Comparison of ENCODE assay signal across 28 mouse cellular contexts in the genomic region with DNA sequence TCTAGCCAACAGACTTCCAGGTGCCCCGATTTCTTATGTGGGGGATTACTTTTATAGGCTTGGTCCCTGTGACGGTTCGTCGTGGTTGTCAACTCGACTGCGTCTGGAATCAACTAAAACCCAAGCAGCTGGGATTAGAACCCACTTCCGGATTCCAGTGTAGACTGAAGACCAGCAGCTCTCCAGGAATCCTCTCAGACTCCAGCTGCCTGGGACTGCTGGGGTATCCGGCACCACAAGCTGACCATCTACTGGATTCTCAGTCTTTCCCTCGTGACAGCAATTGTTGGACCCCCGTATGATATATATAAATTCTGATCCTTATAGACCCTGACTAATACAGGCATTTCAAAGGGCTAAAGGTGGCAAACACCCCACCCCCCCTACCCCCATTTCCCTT. TPM values are rescaled to one million over a fixed set of nuclear protein-coding genes. Genes with fewer than 3 reads are reported as not detected.
DNase-seq lines count a peak whose midpoint lies in the region; ATAC-seq and TF ChIP-seq lines count a peak whose summit lies in the region.
"Had no signal": no experiment of that assay in that cellular context is flagged by ENCODE, and none has a peak within 500 bp of the region (broad histone marks: within the 10 kb centered on the region; RNA-seq: fewer than 3 reads in every experiment).

No protein-coding gene starts in this region.

- no peak for ATAC-seq in limb, embryonic 11.5 days (ENCODE audit: insufficient number of reproducible peaks, low FRiP score, low TSS enrichment, low read depth)
- ATAC-seq: activated CD4-positive, CD25-positive, alpha-beta regulatory T cell, adult 4 months; forebrain, embryonic 13.5 days; forebrain, embryonic 15.5 days; forebrain, postnatal 0 days; Patski had no signal

- WGBS in limb, embryonic 11.5 days, result 52% methylated on average over 10 of the region's 10 CpGs

- no peak overlapping the region for H3ac ChIP-seq in C2C12 (ENCODE audit: control insufficient read depth, insufficient read length, low read depth)
- H3ac ChIP-seq in myocyte (ENCODE audit: control insufficient read depth, insufficient read length), result no peak overlapping the region

- H3K9ac ChIP-seq in limb, embryonic 11.5 days (ENCODE audit: low read length), result no peak overlapping the region
- H3K9ac ChIP-seq: embryonic facial prominence, embryonic 12.5 days; forebrain, embryonic 13.5 days; forebrain, embryonic 15.5 days; forebrain, postnatal 0 days had no signal

- TF ChIP-seq POLR2A in myocyte (IDR thresholded peaks at IDR 0.05; ENCODE audit: insufficient read length, low read depth), result no peak

- H3K4me2 ChIP-seq in limb, embryonic 11.5 days (ENCODE audit: low read depth, severe bottlenecking), result no peak overlapping the region
- peak overlapping the region; percentile 18 for H3K4me2 ChIP-seq in myocyte (ENCODE audit: low read depth)
- H3K4me2 ChIP-seq: embryonic facial prominence, embryonic 12.5 days; forebrain, embryonic 13.5 days; forebrain, embryonic 15.5 days had no signal

- H3K9me3 ChIP-seq in limb, embryonic 11.5 days (ENCODE audit: control insufficient read depth, low read length), result no peaks in the 10 kb centered on the region
- H3K9me3 ChIP-seq: embryonic facial prominence, embryonic 10.5 days; embryonic facial prominence, embryonic 12.5 days; forebrain, embryonic 13.5 days; forebrain, embryonic 15.5 days had no signal

- H3K36me3 ChIP-seq in C2C12 (ENCODE audit: control insufficient read depth, insufficient read depth), result no peaks in the 10 kb centered on the region
- H3K36me3 ChIP-seq in limb, embryonic 11.5 days (ENCODE audit: control insufficient read depth, insufficient read depth, low read length), result no peaks in the 10 kb centered on the region
- no peaks in the 10 kb centered on the region for H3K36me3 ChIP-seq in myocyte (ENCODE audit: control insufficient read depth, insufficient read depth)
- H3K36me3 ChIP-seq: embryonic facial prominence, embryonic 10.5 days; embryonic facial prominence, embryonic 12.5 days; forebrain, embryonic 15.5 days had no signal

- H3K27ac ChIP-seq in limb, embryonic 11.5 days (replicated peaks; ENCODE audit: low read depth, low read length), result no peak overlapping the region
- H3K27ac ChIP-seq: embryonic facial prominence, embryonic 10.5 days; embryonic facial prominence, embryonic 12.5 days; forebrain, embryonic 13.5 days had no signal

- intact Hi-C loops in left cerebral cortex, postnatal 4 days (cut with DNase I), result no loop called here

- H3K4me3 ChIP-seq in C2C12 (ENCODE audit: insufficient read depth, poor library complexity, severe bottlenecking) (no peak overlapping the region), myocyte (no peak overlapping the region)
- H3K4me3 ChIP-seq in limb, embryonic 11.5 days (ENCODE audit: low read depth, low read length), result no peak overlapping the region
- H3K4me3 ChIP-seq: embryonic facial prominence, embryonic 10.5 days; embryonic facial prominence, embryonic 12.5 days; forebrain, embryonic 13.5 days; forebrain, embryonic 15.5 days had no signal

- DNase-seq in heart, adult 11 months, result peak; percentile 74
- no peak for DNase-seq in heart, adult 8-10 months (ENCODE audit: low spot score)
- DNase-seq in limb, embryonic 11.5 days (ENCODE audit: low spot score), result peak; percentile 40
- no peak for DNase-seq in left cerebral cortex, postnatal 4 days
- no peak for DNase-seq in MN1 (ENCODE audit: low spot score)
- DNase-seq: adrenal gland, adult 8-10 months; adrenal gland, postnatal 14 days; adrenal gland, postnatal 36 days; B cell, adult 2 months; cerebellum, adult 11-12 months; cerebellum, adult 2 months; cerebellum, adult 9-10 months; cerebellum, postnatal 10 days; cerebellum, postnatal 25 days; forebrain, postnatal 0 days had no signal

- H3K79me3 ChIP-seq in C2C12 (ENCODE audit: low read depth), result no peaks in the 10 kb centered on the region

- TF ChIP-seq CTCF in C2C12 (IDR thresholded peaks at IDR 0.05; ENCODE audit: control insufficient read depth, insufficient read depth, insufficient read length), result no peak

- H3K79me2 ChIP-seq in C2C12 (ENCODE audit: control insufficient read depth, insufficient read depth) (no peaks in the 10 kb centered on the region), myocyte (ENCODE audit: control insufficient read depth, insufficient read depth) (no peaks in the 10 kb centered on the region)

- peaks cover 24% of the 10 kb centered on the region for H3K4me1 ChIP-seq in limb, embryonic 11.5 days (ENCODE audit: control insufficient read depth, insufficient read depth, low read length)

- H3K27me3 ChIP-seq in C2C12 (ENCODE audit: control insufficient read depth, insufficient read depth, insufficient read length), result no peaks in the 10 kb centered on the region
- no peaks in the 10 kb centered on the region for H3K27me3 ChIP-seq in limb, embryonic 11.5 days (ENCODE audit: control insufficient read depth, insufficient read depth, low read length)
- no peaks in the 10 kb centered on the region for H3K27me3 ChIP-seq in myocyte (ENCODE audit: control insufficient read depth, insufficient read depth, insufficient read length)
- H3K27me3 ChIP-seq: embryonic facial prominence, embryonic 12.5 days; forebrain, embryonic 15.5 days had no signal

TF ChIP-seq in C2C12, 6 proteins besides CTCF, POLR2A, EP300 and RAD21:
- TF ChIP-seq MYOD1 (IDR thresholded peaks at IDR 0.05; ENCODE audit: control insufficient read depth, insufficient read length, low read depth) (peak; percentile 19), FOSL1 (IDR thresholded peaks at IDR 0.05; ENCODE audit: insufficient read depth, low read length, poor library complexity, severe bottlenecking) (no peak), MAX (IDR thresholded peaks at IDR 0.05) (no peak)

TF ChIP-seq in myocyte, 11 proteins besides CTCF, POLR2A, EP300 and RAD21:
- TF ChIP-seq MYOD1 (IDR thresholded peaks at IDR 0.05; ENCODE audit: control insufficient read depth in 1 of 3, insufficient read length in 2 of 3, low read depth in 2 of 3) (peak in 2 of 3 experiments; percentile 12 to 25), MYOG (IDR thresholded peaks at IDR 0.05; ENCODE audit: control insufficient read depth in 1 of 3, insufficient read depth in 1 of 3, insufficient read length in 2 of 3, low read depth in 2 of 3) (peak in 1 of 3 experiments; percentile 63), E2F4 (IDR thresholded peaks at IDR 0.05; ENCODE audit: insufficient read depth) (no peak)

RNA-seq across cellular contexts. Expression of a gene that starts 16.7 kb away (rescaled TPM):
- not detected for total RNA-seq in heart, adult 8-10 months (2022)
- 0.50 TPM for polyA plus RNA-seq in C2C12 (2012; fragmentation: generic; extraction: Trizol)
- polyA plus RNA-seq in limb, embryonic 11.5 days (2014; fragmentation: Nextera tagmentation; extraction: Ambion mirVana), result 1.8 and 1.9 TPM in 2 replicates
- 0.29 TPM for polyA plus RNA-seq in myocyte (2012; fragmentation: generic; extraction: Trizol)
- total RNA-seq in left cerebral cortex, postnatal 4 days (2021), result 1 to 10 TPM; 1.6 to 2.2 TPM
- total RNA-seq: adrenal gland, adult 18-20 months had no signal

RNA-seq across cellular contexts. Expression of a gene that starts 48.4 kb away (rescaled TPM):
- not detected for total RNA-seq in heart, adult 8-10 months (2022)
- polyA plus RNA-seq in C2C12 (2012; fragmentation: generic; extraction: Trizol) (not detected), myocyte (2012; fragmentation: generic; extraction: Trizol) (not detected)
- polyA plus RNA-seq in limb, embryonic 11.5 days (2014; fragmentation: Nextera tagmentation; extraction: Ambion mirVana), result 0.16 TPM in 1 of 2 replicates, not detected in the other
- under 1 TPM in 1 of 2 experiments, not detected in 1; 0.44 TPM for total RNA-seq in left cerebral cortex, postnatal 4 days (2021)
- total RNA-seq: adrenal gland, adult 18-20 months; adrenal gland, postnatal 14 days; adrenal gland, postnatal 36 days; common myeloid progenitor, adult 5-6 weeks; ES-E14; MEL had no signal
- polyA plus RNA-seq: activated CD4-positive, CD25-positive, alpha-beta regulatory T cell, adult 4 months; forebrain, embryonic 11.5 days; forebrain, embryonic 13.5 days; Patski had no signal

Comparison
In these comparisons a context has a peak if more than half of its experiments do, and no peak if none do; other contexts are left out.
1. DNase-seq: peak in heart, adult 11 months (single experiment) and limb, embryonic 11.5 days (single experiment); none in heart, adult 8-10 months (single experiment), left cerebral cortex, postnatal 4 days (single experiment) and MN1 (single experiment).